Mouse (Mus musculus): ENCODE measurements at regions not wholly inside any gene's neighbourhood (a gene's known extent, or its start where the extent isn't known, plus 50 kb on each side); places are given as distances from the start of the nearest gene placed in this dataset.

- no peak overlapping the region for H3K27ac ChIP-seq (ENCODE audit: control insufficient read depth, insufficient read depth, low read length)
- TF ChIP-seq POLR2A (IDR thresholded peaks at IDR 0.05; ENCODE audit: control insufficient read depth, extremely low read depth, insufficient read depth, low read length, poor library complexity) (no peak), CTCF (IDR thresholded peaks at IDR 0.05; ENCODE audit: borderline replicate concordance, control insufficient read depth, extremely low read depth, insufficient read depth, low read length, poor library complexity) (no peak)
- H3K4me1 ChIP-seq (replicated peaks; ENCODE audit: control insufficient read depth, insufficient read depth, low read length), result no peaks in the 10 kb centered on the region
- no peaks in the 10 kb centered on the region for H3K36me3 ChIP-seq (ENCODE audit: control insufficient read depth, insufficient read depth, low read length)
- H3K27me3 ChIP-seq (ENCODE audit: control insufficient read depth, insufficient read depth, low read length), result no peaks in the 10 kb centered on the region
- over 99% methylated on average over 4 of the region's 4 CpGs for whole genome bisulfite sequencing
- DNase-seq, result no peak
- H3K4me3 ChIP-seq (ENCODE audit: control insufficient read depth, insufficient read depth, low read length), result no peak overlapping the region
Measured at GRCm38 (mm10) chr3:18295921-18296320, 347.7 kb downstream of the Cypt12 start.

- Histone ChIP-seq H3K27ac (ENCODE audit: control insufficient read depth, insufficient read depth, low read length) (no peak overlapping the region), H3K4me1 (replicated peaks; ENCODE audit: control insufficient read depth, insufficient read depth, low read length) (no peaks in the 10 kb centered on the region), H3K36me3 (ENCODE audit: control insufficient read depth, insufficient read depth, low read length) (no peaks in the 10 kb centered on the region), H3K27me3 (ENCODE audit: control insufficient read depth, insufficient read depth, low read length) (no peaks in the 10 kb centered on the region), H3K4me3 (ENCODE audit: control insufficient read depth, insufficient read depth, low read length) (no peak overlapping the region)
- WGBS, result 94% methylated on average over 3 of the region's 3 CpGs
- TF ChIP-seq POLR2A (IDR thresholded peaks at IDR 0.05; ENCODE audit: control insufficient read depth, extremely low read depth, insufficient read depth, low read length, poor library complexity), result no peak
- no peak for DNase-seq
Measured at GRCm38 (mm10) chr3:18298699-18299098, 350.5 kb downstream of the Cypt12 start.

GRCm38 (mm10) chr3:18299502-18299901, 351.3 kb downstream of the Cypt12 start:
- Histone ChIP-seq H3K4me3 (ENCODE audit: control insufficient read depth, insufficient read depth, low read length) (no peak overlapping the region), H3K36me3 (ENCODE audit: control insufficient read depth, insufficient read depth, low read length) (no peaks in the 10 kb centered on the region), H3K27me3 (ENCODE audit: control insufficient read depth, insufficient read depth, low read length) (no peaks in the 10 kb centered on the region), H3K4me1 (replicated peaks; ENCODE audit: control insufficient read depth, insufficient read depth, low read length) (no peaks in the 10 kb centered on the region), H3K27ac (ENCODE audit: control insufficient read depth, insufficient read depth, low read length) (no peak overlapping the region)
- TF ChIP-seq CTCF (IDR thresholded peaks at IDR 0.05; ENCODE audit: borderline replicate concordance, control insufficient read depth, extremely low read depth, insufficient read depth, low read length, poor library complexity), result no peak
- no peak for TF ChIP-seq POLR2A (IDR thresholded peaks at IDR 0.05; ENCODE audit: control insufficient read depth, extremely low read depth, insufficient read depth, low read length, poor library complexity)
- DNase-seq, result no peak
- 81% methylated on average over 2 of the region's 2 CpGs for WGBS

GRCm38 (mm10) chr3:18319433-18319832, 371.2 kb downstream of the Cypt12 start:
- Histone ChIP-seq H3K4me1 (replicated peaks; ENCODE audit: control insufficient read depth, insufficient read depth, low read length) (no peaks in the 10 kb centered on the region), H3K27me3 (ENCODE audit: control insufficient read depth, insufficient read depth, low read length) (no peaks in the 10 kb centered on the region), H3K4me3 (ENCODE audit: control insufficient read depth, insufficient read depth, low read length) (no peak overlapping the region), H3K36me3 (ENCODE audit: control insufficient read depth, insufficient read depth, low read length) (no peaks in the 10 kb centered on the region), H3K27ac (ENCODE audit: control insufficient read depth, insufficient read depth, low read length) (no peak overlapping the region)
- WGBS, result 41% methylated on average over 2 of the region's 2 CpGs
- no peak for TF ChIP-seq CTCF (IDR thresholded peaks at IDR 0.05; ENCODE audit: borderline replicate concordance, control insufficient read depth, extremely low read depth, insufficient read depth, low read length, poor library complexity)
- no peak for TF ChIP-seq POLR2A (IDR thresholded peaks at IDR 0.05; ENCODE audit: control insufficient read depth, extremely low read depth, insufficient read depth, low read length, poor library complexity)
- DNase-seq, result no peak

GRCm38 (mm10) chr3:18333182-18333581, 385.0 kb downstream of the Cypt12 start:
- Histone ChIP-seq H3K27me3 (ENCODE audit: control insufficient read depth, insufficient read depth, low read length) (no peaks in the 10 kb centered on the region), H3K4me3 (ENCODE audit: control insufficient read depth, insufficient read depth, low read length) (no peak overlapping the region), H3K4me1 (replicated peaks; ENCODE audit: control insufficient read depth, insufficient read depth, low read length) (no peaks in the 10 kb centered on the region), H3K36me3 (ENCODE audit: control insufficient read depth, insufficient read depth, low read length) (no peaks in the 10 kb centered on the region), H3K27ac (ENCODE audit: control insufficient read depth, insufficient read depth, low read length) (no peak overlapping the region)
- TF ChIP-seq CTCF (IDR thresholded peaks at IDR 0.05; ENCODE audit: borderline replicate concordance, control insufficient read depth, extremely low read depth, insufficient read depth, low read length, poor library complexity), result no peak
- TF ChIP-seq POLR2A (IDR thresholded peaks at IDR 0.05; ENCODE audit: control insufficient read depth, extremely low read depth, insufficient read depth, low read length, poor library complexity), result no peak
- no peak for DNase-seq

GRCm38 (mm10) chr3:18339189-18339588, 391.0 kb downstream of the Cypt12 start:
- Histone ChIP-seq H3K27me3 (ENCODE audit: control insufficient read depth, insufficient read depth, low read length) (no peaks in the 10 kb centered on the region), H3K4me1 (replicated peaks; ENCODE audit: control insufficient read depth, insufficient read depth, low read length) (no peaks in the 10 kb centered on the region), H3K27ac (ENCODE audit: control insufficient read depth, insufficient read depth, low read length) (no peak overlapping the region), H3K4me3 (ENCODE audit: control insufficient read depth, insufficient read depth, low read length) (no peak overlapping the region), H3K36me3 (ENCODE audit: control insufficient read depth, insufficient read depth, low read length) (no peaks in the 10 kb centered on the region)
- DNase-seq, result no peak
- TF ChIP-seq POLR2A (IDR thresholded peaks at IDR 0.05; ENCODE audit: control insufficient read depth, extremely low read depth, insufficient read depth, low read length, poor library complexity) (no peak), CTCF (IDR thresholded peaks at IDR 0.05; ENCODE audit: borderline replicate concordance, control insufficient read depth, extremely low read depth, insufficient read depth, low read length, poor library complexity) (no peak)
- WGBS, result 92% methylated on average over 1 of the region's 1 CpGs

- no peak for DNase-seq
- WGBS, result 89% methylated on average over 8 of the region's 8 CpGs
- H3K4me1 ChIP-seq (replicated peaks; ENCODE audit: control insufficient read depth, insufficient read depth, low read length), result no peaks in the 10 kb centered on the region
Measured at GRCm38 (mm10) chr3:18341757-18342156, 393.5 kb downstream of the Cypt12 start.

More at GRCm38 (mm10) chr3:18341757-18342156, 393.5 kb downstream of the Cypt12 start:
- Histone ChIP-seq H3K36me3 (ENCODE audit: control insufficient read depth, insufficient read depth, low read length) (no peaks in the 10 kb centered on the region), H3K27me3 (ENCODE audit: control insufficient read depth, insufficient read depth, low read length) (no peaks in the 10 kb centered on the region), H3K4me3 (ENCODE audit: control insufficient read depth, insufficient read depth, low read length) (no peak overlapping the region), H3K27ac (ENCODE audit: control insufficient read depth, insufficient read depth, low read length) (no peak overlapping the region)
- no peak for TF ChIP-seq POLR2A (IDR thresholded peaks at IDR 0.05; ENCODE audit: control insufficient read depth, extremely low read depth, insufficient read depth, low read length, poor library complexity)
- TF ChIP-seq CTCF (IDR thresholded peaks at IDR 0.05; ENCODE audit: borderline replicate concordance, control insufficient read depth, extremely low read depth, insufficient read depth, low read length, poor library complexity), result no peak

Measured in thymus, adult 2 months (tissue).